Mouse (Mus musculus) midbrain, embryonic 14.5 days (tissue): ENCODE data around the gene Mfsd2a. TPM values are rescaled to one million over a fixed set of nuclear protein-coding genes. Genes with fewer than 3 reads are reported as not detected.
"Not testable (repeated sequence)": the region's sequence is repeated elsewhere in the genome, so short reads cannot be mapped to it uniquely, and the experiment has no call there.

Source experiments
- ATAC-seq: fragments of 200-750 bp; cut with Nextera tagmentation; 2 replicates; pipeline ENCODE4 v1.8.0; 2017; ENCODE audit warnings: moderate number of reproducible peaks, moderate library complexity; ENCODE audit not compliant: low FRiP score, low TSS enrichment
- DNase-seq: peaks from one replicate; pipeline ENCODE4 v3.0.0-alpha.2; 2015
- H3K27ac ChIP-seq: fragments of 300-500 bp; sonication (generic); replicated peaks from 2 replicates; pipeline ENCODE4 v1.5.1; 2014; ENCODE audit warnings: mild to moderate bottlenecking, low read depth, low read length, moderate library complexity
- H3K27me3 ChIP-seq: fragments of 300-500 bp; sonication (generic); 2 replicates; pipeline ENCODE4 v1.6.1; 2014; ENCODE audit warnings: low read length, control low read depth, mixed read lengths; ENCODE audit not compliant: control insufficient read depth, insufficient read depth
- H3K36me3 ChIP-seq: fragments of 300-500 bp; sonication (generic); 2 replicates; pipeline ENCODE4 v1.6.1; 2014; ENCODE audit warnings: low read length, control low read depth; ENCODE audit not compliant: control insufficient read depth, insufficient read depth
- H3K4me1 ChIP-seq: fragments of 300-500 bp; sonication (generic); 2 replicates; pipeline ENCODE4 v1.6.1; 2014; ENCODE audit warnings: mild to moderate bottlenecking, antibody characterized with exemption, low read length, control low read depth; ENCODE audit not compliant: control insufficient read depth, insufficient read depth
- H3K4me2 ChIP-seq: fragments of 300-500 bp; sonication (generic); 2 replicates; pipeline ENCODE4 v1.6.1; 2014; ENCODE audit warnings: mild to moderate bottlenecking, low read length, moderate library complexity
- H3K4me3 ChIP-seq: fragments of 300-500 bp; sonication (generic); replicated peaks from 2 replicates; pipeline ENCODE4 v1.5.1; 2014; ENCODE audit warnings: low read depth, low read length
- H3K9ac ChIP-seq: fragments of 300-500 bp; sonication (generic); replicated peaks from 2 replicates; pipeline ENCODE4 v1.6.1; 2014; ENCODE audit warnings: mild to moderate bottlenecking, low read length, moderate library complexity
- H3K9me3 ChIP-seq: fragments of 300-500 bp; sonication (generic); 2 replicates; pipeline ENCODE4 v1.6.1; 2016; ENCODE audit warnings: low read length, control low read depth, mixed read lengths; ENCODE audit not compliant: control insufficient read depth
- WGBS: fragments of 180-500 bp; shearing (Covaris S2); extraction: QIAGEN DNeasy Blood & Tissue Kit; methylation state at CpG from one replicate; pipeline ENCODE4 v1.1.7; 2014; 5-methylcytosine and 5-hydroxymethylcytosine counted together
- polyA plus RNA-seq: library from polyadenylated mRNA; unstranded; fragments of >200 nt; fragmentation: Nextera tagmentation; extraction: Ambion mirVana; gene quantifications from 2 replicates; pipeline ENCODE4 v1.2.1, GENCODE M21; 2014

Gene Mfsd2a
- polyA plus RNA-seq, 1 experiment from 2014 or later, result 33.4 TPM

DNA sequence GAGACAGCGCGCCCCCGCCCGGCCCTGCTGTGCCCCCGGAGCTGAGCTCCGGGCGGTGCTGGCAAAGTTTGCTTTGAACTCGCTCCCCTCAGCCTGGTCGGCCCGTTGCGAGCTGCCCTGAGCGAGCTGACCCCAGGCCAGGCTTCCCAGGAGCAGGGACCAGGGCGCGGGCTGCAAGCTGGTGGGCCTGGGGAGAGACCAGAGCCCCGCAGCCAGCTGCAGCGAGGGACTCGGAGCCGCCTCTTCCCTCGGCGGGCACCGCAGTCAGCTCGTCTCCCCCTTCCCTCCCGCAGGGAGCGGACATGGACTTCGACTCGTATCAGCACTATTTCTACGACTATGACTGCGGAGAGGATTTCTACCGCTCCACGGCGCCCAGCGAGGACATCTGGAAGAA is 35.2 kb upstream of the Mfsd2a start:
- DNase-seq (no peak), ATAC-seq (no peak)
- Histone ChIP-seq H3K9me3 (no peaks in the 10 kb centered on the region), H3K4me2 (peak overlapping the region; percentile 85), H3K4me1 (peaks cover 23% of the 10 kb centered on the region), H3K27me3 (no peaks in the 10 kb centered on the region), H3K36me3 (peaks cover 15% of the 10 kb centered on the region), H3K4me3 (peak overlapping the region; percentile 80), H3K9ac (peak overlapping the region; percentile 94), H3K27ac (peak overlapping the region; percentile 93)
- WGBS, result 0% methylated on average over 32 of the region's 32 CpGs

DNA sequence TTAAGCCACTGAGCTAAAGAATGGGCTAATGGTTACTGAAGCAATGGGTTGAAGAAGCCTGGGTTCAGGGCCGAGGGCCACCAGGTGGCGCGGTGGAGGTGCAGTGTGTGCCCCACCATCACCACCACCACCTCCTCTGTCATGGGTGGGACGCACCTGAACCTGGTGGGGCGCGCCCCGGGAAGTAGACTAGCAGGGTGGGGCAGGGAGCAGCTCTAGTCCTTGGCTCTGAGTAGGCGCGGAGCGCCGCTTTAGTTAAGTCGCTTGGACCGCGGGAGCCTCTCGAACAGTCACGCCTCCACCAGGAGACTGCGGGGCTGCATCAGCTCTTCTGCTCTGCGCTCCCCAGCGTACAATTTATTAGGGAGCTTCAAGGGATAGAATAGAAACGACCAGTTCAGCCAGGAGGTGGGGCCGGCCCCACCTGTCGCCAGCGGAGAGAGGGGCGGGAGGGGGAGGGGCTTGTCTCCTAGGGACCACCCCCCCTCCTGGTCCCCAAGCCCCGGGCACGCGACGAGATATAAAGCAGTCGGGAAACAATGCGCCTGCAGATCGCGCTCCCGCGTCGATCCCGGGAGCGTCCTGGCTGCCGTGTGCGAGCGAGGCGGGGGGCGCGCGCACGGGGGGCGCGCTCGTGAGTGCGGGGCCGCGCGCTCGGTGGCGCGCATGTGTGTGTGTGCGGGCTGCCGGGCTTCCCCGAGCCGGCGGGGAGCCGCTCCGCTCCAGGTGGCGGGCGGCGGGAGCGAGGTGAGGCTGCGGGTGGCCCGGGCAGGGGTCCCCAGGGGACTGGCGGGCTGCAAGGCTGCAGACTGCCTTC is 34.6 kb upstream of the Mfsd2a start, which contains the start of gene Mycl:
Gene Mycl (plus strand): TSS at position 249 of the 817 bp plus-strand sequence.
- WGBS, result under 1% methylated on average over 62 of the region's 69 CpGs
- DNase-seq, result peak; percentile 97
- Histone ChIP-seq H3K27me3 (no peaks in the 10 kb centered on the region), H3K9me3 (no peaks in the 10 kb centered on the region), H3K36me3 (peaks cover 9% of the 10 kb centered on the region), H3K4me3 (peak within 1 kb of the TSS; percentile 80), H3K27ac (peak within 1 kb of the TSS; percentile 93), H3K4me2 (peak within 1 kb of the TSS; percentile 85), H3K9ac (peak within 1 kb of the TSS; percentile 94), H3K4me1 (peaks cover 17% of the 10 kb centered on the region)
- peak; percentile 75 for ATAC-seq

DNA sequence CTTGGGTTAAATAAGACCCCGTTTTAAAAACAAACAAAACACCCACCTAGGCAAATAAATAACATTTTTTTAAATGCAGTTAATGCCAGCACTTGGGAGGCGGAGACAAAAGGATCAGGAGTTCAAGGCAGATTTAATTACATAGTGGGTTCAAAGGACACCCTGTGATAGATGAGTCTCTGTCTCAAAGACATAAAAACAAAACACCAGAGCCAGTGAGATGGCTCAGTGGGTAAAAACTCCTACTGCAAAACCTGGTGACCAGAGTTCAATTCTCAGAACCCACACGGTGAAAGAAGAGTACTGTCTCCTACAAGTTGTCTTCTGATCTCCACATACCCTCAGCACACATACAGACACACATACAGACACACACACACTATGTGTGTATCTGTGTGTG is 31.3 kb upstream of the Mfsd2a start:
- DNase-seq, result no peak
- Histone ChIP-seq H3K27me3 (no peaks in the 10 kb centered on the region), H3K4me1 (peaks cover 3% of the 10 kb centered on the region; the same call in 1 of the 2 replicates), H3K9ac (no peak overlapping the region), H3K36me3 (no peaks in the 10 kb centered on the region), H3K9me3 (no peaks in the 10 kb centered on the region), H3K4me2 (no peak overlapping the region), H3K27ac (no peak overlapping the region), H3K4me3 (no peak overlapping the region)
- 79% methylated on average over 3 of the region's 3 CpGs for WGBS
- no peak for ATAC-seq

DNA sequence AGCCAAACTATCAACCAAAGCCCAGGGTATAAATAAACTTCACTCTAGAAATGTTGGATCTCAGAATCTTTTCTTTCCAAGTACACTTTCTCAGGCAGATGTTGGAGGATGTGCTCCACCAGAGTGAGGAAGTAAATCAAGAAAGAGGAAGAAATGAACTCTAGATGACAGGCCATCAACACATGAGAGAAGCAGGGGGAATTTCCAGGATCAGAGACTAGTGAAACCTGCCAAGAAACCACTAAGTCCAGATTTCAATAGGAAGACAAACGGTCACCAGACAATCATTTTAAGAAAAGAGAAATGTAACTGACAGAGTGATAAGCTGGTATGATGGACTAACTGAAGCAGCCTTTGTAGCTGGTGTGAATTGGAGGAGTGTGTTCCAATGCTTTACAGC is 30.2 kb upstream of the Mfsd2a start:
- no peak overlapping the region for H3K4me3 ChIP-seq
- H3K36me3 ChIP-seq, result no peaks in the 10 kb centered on the region
- H3K9ac ChIP-seq, result no peak overlapping the region
- no peaks in the 10 kb centered on the region for H3K9me3 ChIP-seq
- peaks cover 3% of the 10 kb centered on the region; the same call in 1 of the 2 replicates for H3K4me1 ChIP-seq
- H3K4me2 ChIP-seq, result no peak overlapping the region
- H3K27me3 ChIP-seq, result no peaks in the 10 kb centered on the region
- ATAC-seq (no peak), DNase-seq (no peak)
- 77% methylated on average over 1 of the region's 1 CpGs for WGBS
- H3K27ac ChIP-seq, result no peak overlapping the region

DNA sequence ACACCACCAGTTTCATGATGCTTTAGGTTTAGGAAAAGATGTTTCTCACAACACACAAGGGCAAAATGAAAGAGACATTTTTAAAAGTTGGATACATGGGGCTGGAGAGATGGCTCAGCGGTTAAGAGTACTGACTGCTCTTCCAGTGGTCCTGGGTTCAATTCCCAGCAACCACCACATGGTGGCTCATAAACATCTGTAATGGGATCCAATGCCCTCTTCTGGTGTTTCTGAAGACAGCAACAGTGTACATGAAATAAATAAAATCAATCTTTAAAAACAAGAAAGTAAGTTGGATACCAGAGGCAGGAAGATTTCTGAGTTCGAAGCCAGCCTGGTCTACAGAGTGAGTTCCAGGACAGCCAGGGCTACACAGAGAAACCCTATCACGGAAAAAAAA is 27.0 kb upstream of the Mfsd2a start:
- not testable (repeated sequence) for H3K4me1 ChIP-seq, H3K4me3 ChIP-seq, H3K9me3 ChIP-seq, ATAC-seq, H3K9ac ChIP-seq, H3K27ac ChIP-seq, H3K27me3 ChIP-seq, H3K36me3 ChIP-seq, H3K4me2 ChIP-seq
- 57% methylated on average over 3 of the region's 3 CpGs for WGBS
- DNase-seq, result peak; percentile 46

DNA sequence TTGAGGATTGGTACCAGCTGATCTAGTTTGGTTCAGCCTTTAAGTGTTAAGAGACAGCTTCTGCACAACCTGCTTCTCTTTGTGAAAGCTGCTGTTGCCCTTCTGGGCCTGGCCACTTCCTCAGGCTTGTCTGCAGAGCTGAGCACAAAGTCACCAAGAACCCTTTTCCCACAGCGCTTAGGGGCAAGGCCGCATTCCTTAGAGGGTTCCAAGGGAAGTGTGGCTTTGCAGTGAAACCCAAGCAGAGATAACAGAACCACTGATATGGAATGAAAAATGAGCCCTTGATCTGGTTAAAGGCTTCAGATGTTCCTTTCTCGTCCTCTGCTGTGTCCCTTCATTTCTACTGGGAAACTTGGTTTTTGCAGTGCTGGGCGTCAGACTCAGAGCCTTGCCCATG is 26.4 kb upstream of the Mfsd2a start:
- H3K9ac ChIP-seq, result no peak overlapping the region
- no peak for DNase-seq
- WGBS, result 90% methylated on average over 4 of the region's 4 CpGs

DNA sequence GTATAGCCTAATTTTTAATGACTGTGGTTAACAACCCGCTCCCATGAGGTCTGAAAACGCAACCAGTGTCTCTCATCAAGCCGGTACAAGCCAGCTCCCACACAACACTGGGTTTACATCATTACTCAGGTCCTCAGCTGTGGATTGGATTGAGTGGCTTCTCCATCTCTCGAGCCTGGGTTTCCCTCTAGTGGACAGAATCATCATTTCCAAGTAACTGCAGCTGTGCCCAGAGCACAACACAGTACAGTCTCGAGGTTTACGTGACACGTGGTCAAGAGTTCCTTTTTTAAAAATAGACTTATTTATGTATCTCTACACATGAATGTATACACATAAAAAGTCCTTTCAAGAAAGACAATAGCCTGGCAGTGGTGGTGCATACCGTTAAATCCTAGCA is 24.1 kb upstream of the Mfsd2a start:
- DNase-seq (peak; percentile 90), ATAC-seq (peak; percentile 80)
- H3K4me3 ChIP-seq, result no peak overlapping the region
- H3K27me3 ChIP-seq, result no peaks in the 10 kb centered on the region
- peaks cover 7% of the 10 kb centered on the region; the same call in 1 of the 2 replicates for H3K4me1 ChIP-seq
- WGBS, result 48% methylated on average over 8 of the region's 8 CpGs
- no peak overlapping the region for H3K9ac ChIP-seq
- no peak overlapping the region for H3K4me2 ChIP-seq
- no peaks in the 10 kb centered on the region for H3K36me3 ChIP-seq
- no peaks in the 10 kb centered on the region for H3K9me3 ChIP-seq
- H3K27ac ChIP-seq, result no peak overlapping the region

More for the DNA sequence above, 26.4 kb upstream of the Mfsd2a start:
- H3K4me1 ChIP-seq, result peaks cover 7% of the 10 kb centered on the region; the same call in 1 of the 2 replicates
- H3K4me2 ChIP-seq, result no peak overlapping the region
- H3K36me3 ChIP-seq, result no peaks in the 10 kb centered on the region
- no peak overlapping the region for H3K27ac ChIP-seq
- ATAC-seq, result no peak
- no peaks in the 10 kb centered on the region for H3K27me3 ChIP-seq
- no peaks in the 10 kb centered on the region for H3K9me3 ChIP-seq
- no peak overlapping the region for H3K4me3 ChIP-seq

DNA sequence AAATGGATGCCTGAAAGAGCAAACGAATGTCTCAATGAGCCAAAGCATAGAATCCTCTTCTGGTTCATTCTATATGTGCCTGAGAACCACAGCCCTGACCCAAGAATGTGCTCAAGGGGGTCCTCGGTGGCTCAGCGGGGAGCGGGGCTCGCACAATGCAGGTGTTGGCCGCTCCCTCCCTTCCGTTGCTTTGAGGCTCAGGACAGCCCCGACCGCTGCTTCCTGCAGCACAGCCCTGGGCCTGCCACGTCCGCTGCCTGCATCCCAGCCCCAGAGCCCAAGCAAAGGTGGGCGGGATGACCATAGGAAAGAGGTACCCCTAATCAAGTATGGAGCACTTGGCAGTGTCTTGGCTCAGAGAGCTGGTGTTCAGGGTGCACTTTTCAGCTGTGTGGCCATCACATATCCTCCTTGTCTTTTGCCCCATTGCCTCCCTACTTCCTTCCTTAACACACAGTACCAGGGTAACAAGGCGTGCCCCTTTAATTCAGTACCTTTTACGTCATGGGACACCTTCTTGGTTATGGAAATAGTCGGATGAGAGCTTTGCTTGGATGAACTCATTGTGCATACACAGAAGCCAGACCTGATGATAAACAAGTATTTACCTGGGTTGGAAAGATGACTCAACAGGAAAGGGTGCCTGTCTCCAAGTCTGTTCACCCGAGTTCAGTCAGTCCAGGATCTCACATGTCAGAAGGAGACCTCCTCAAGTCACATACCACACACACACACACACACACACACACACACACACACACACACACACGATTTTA is 22.7 kb upstream of the Mfsd2a start:
- peaks cover 7% of the 10 kb centered on the region; the same call in 1 of the 2 replicates for H3K4me1 ChIP-seq
- ATAC-seq, result no peak

More for the DNA sequence above, 22.7 kb upstream of the Mfsd2a start:
- WGBS, result 31% methylated on average over 17 of the region's 17 CpGs
- Histone ChIP-seq H3K27me3 (no peaks in the 10 kb centered on the region), H3K27ac (no peak overlapping the region), H3K9ac (peak overlapping the region; percentile 24; the same call in 1 of the 2 replicates), H3K36me3 (no peaks in the 10 kb centered on the region), H3K4me3 (no peak overlapping the region), H3K9me3 (no peaks in the 10 kb centered on the region), H3K4me2 (peak overlapping the region; percentile 42)
- DNase-seq, result no peak
